Mouse (Mus musculus): ENCODE measurements at regions not wholly inside any gene's neighbourhood (a gene's known extent, or its start where the extent isn't known, plus 50 kb on each side); places are given as distances from the start of the nearest gene placed in this dataset.

GRCm38 (mm10) chr10:96298566-96298965 lies 162.2 kb downstream of the Gm5426 start:
- intact Hi-C loops (cut with DNase I): no loop called here
- no peak for DNase-seq (ENCODE audit: low spot score in 2 of 2)

- intact Hi-C loops (cut with DNase I): no loop called here
- no peak for DNase-seq (ENCODE audit: low spot score in 2 of 2)
Measured at GRCm38 (mm10) chr10:96305701-96306100, 169.3 kb downstream of the Gm5426 start.

- intact Hi-C loops (cut with DNase I): no loop called here
- DNase-seq (ENCODE audit: low spot score in 2 of 2): no peak
Measured at GRCm38 (mm10) chr10:96308713-96309445, 172.5 kb downstream of the Gm5426 start.

- no peak for DNase-seq (ENCODE audit: low spot score in 2 of 2)
- intact Hi-C loops (cut with DNase I): no loop called here
Measured at GRCm38 (mm10) chr10:96309766-96310165, 173.4 kb downstream of the Gm5426 start.

- DNase-seq (ENCODE audit: low spot score in 2 of 2): no peak
- intact Hi-C loops (cut with DNase I): no loop called here
Measured at GRCm38 (mm10) chr10:96325297-96325696, 188.9 kb downstream of the Gm5426 start.

- intact Hi-C loops (cut with DNase I): loop anchor here (10.0 kb wide), 1 partner anchor 284 kb away; the partner anchor contains the start of gene Btg1
- DNase-seq (ENCODE audit: low spot score in 2 of 2): no peak
Measured at GRCm38 (mm10) chr10:96330639-96331487, 194.5 kb downstream of the Gm5426 start.

- intact Hi-C loops (cut with DNase I): loop anchor here (10.0 kb wide), 1 partner anchor 282 kb away; the partner anchor contains the start of gene Btg1
- DNase-seq (ENCODE audit: low spot score in 2 of 2): peak in 1 of 2 experiments; percentile 11
Measured at GRCm38 (mm10) chr10:96332731-96333201, 196.4 kb downstream of the Gm5426 start.

- peak in 1 of 2 experiments; percentile 7 for DNase-seq (ENCODE audit: low spot score in 2 of 2)
- intact Hi-C loops (cut with DNase I): loop anchor here (10.0 kb wide), 1 partner anchor 282 kb away; the partner anchor contains the start of gene Btg1
Measured at GRCm38 (mm10) chr10:96333224-96333623, 196.8 kb downstream of the Gm5426 start.

GRCm38 (mm10) chr10:96336271-96336670 lies 199.9 kb downstream of the Gm5426 start:
- no peak for DNase-seq (ENCODE audit: low spot score in 2 of 2)
- intact Hi-C loops (cut with DNase I): loop anchor here (10.0 kb wide), 1 partner anchor 279 kb away; the partner anchor contains the start of gene Btg1

GRCm38 (mm10) chr10:96337088-96337666 lies 200.8 kb downstream of the Gm5426 start:
- DNase-seq (ENCODE audit: low spot score in 2 of 2): no peak
- intact Hi-C loops (cut with DNase I): loop anchor here (10.0 kb wide), 1 partner anchor 278 kb away; the partner anchor contains the start of gene Btg1

- DNase-seq (ENCODE audit: low spot score in 2 of 2): no peak
- intact Hi-C loops (cut with DNase I): loop anchor here (10.0 kb wide), 1 partner anchor 277 kb away; the partner anchor contains the start of gene Btg1
Measured at GRCm38 (mm10) chr10:96337797-96338608, 201.6 kb downstream of the Gm5426 start.

GRCm38 (mm10) chr10:96338609-96338978 lies 202.2 kb downstream of the Gm5426 start:
- intact Hi-C loops (cut with DNase I): loop anchor here (10.0 kb wide), 1 partner anchor 276 kb away; the partner anchor contains the start of gene Btg1
- DNase-seq (ENCODE audit: low spot score in 2 of 2): no peak

- intact Hi-C loops (cut with DNase I): no loop called here
Measured at GRCm38 (mm10) chr10:96342476-96342875, 206.1 kb downstream of the Gm5426 start.

GRCm38 (mm10) chr10:96343666-96344065 lies 207.3 kb downstream of the Gm5426 start:
- no peak for DNase-seq (ENCODE audit: low spot score in 2 of 2)
- intact Hi-C loops (cut with DNase I): no loop called here

More at GRCm38 (mm10) chr10:96342476-96342875, 206.1 kb downstream of the Gm5426 start:
- DNase-seq (ENCODE audit: low spot score in 2 of 2): no peak

GRCm38 (mm10) chr10:96350692-96351091 lies 214.3 kb downstream of the Gm5426 start:
- no peak for DNase-seq (ENCODE audit: low spot score in 2 of 2)

GRCm38 (mm10) chr10:96351320-96351719 lies 214.9 kb downstream of the Gm5426 start:
- intact Hi-C loops (cut with DNase I): no loop called here
- DNase-seq (ENCODE audit: low spot score in 2 of 2): no peak

More at GRCm38 (mm10) chr10:96350692-96351091, 214.3 kb downstream of the Gm5426 start:
- intact Hi-C loops (cut with DNase I): no loop called here

- no peak for DNase-seq (ENCODE audit: low spot score in 2 of 2)
- intact Hi-C loops (cut with DNase I): no loop called here
Measured at GRCm38 (mm10) chr10:96356980-96357624, 220.7 kb downstream of the Gm5426 start.

- DNase-seq (ENCODE audit: low spot score in 2 of 2): no peak
- intact Hi-C loops (cut with DNase I): no loop called here
Measured at GRCm38 (mm10) chr10:96357632-96358031, 221.2 kb downstream of the Gm5426 start.
